Mouse (Mus musculus): Measurements from ENCODE around the gene Mvb12b.

- TF ChIP-seq CTCF (IDR thresholded peaks at IDR 0.05; ENCODE audit: borderline replicate concordance, control insufficient read depth, extremely low read depth, insufficient read depth, low read length, poor library complexity) (no peak), POLR2A (IDR thresholded peaks at IDR 0.05; ENCODE audit: control insufficient read depth, extremely low read depth, insufficient read depth, low read length, poor library complexity) (peak; percentile 49; the same call in 1 of the 2 replicates)
Measured at GRCm38 (mm10) chr2:33887328-33888099, at the start of gene Mvb12b.
